Mouse (Mus musculus) erythroid progenitor cell, adult 5-6 weeks (primary cell): ENCODE results near the gene Fam90a1a. TPM values are rescaled to one million over a fixed set of nuclear protein-coding genes. Genes with fewer than 3 reads are reported as not detected.
"Not testable (repeated sequence)": the region's sequence is repeated elsewhere in the genome, so short reads cannot be mapped to it uniquely, and the experiment has no call there.

Experiments used
- ATAC-seq: replicated peaks from 2 replicates; pipeline ENCODE4 v1.8.0; 2016; ENCODE audit warnings: moderate number of reproducible peaks, mild to moderate bottlenecking, moderate TSS enrichment, inconsistent platforms; ENCODE audit not compliant: poor library complexity, low FRiP score, severe bottlenecking
- total RNA-seq, 2 experiments: library from RNA; stranded (forward) in 1 of 2; stranded (reverse) in 1 of 2; fragments of 150-400 nt in 1 of 2; fragments of 186-747, 209-891 nt in 1 of 2; gene quantifications; 2 replicates each; pipeline versions ENCODE4 v1.2.3 to v1.2.4; 2015 to 2017; ENCODE audit warnings: low replicate concordance in 2 of 2

The Fam90a1a gene
- total RNA-seq (2015; ENCODE audit: low replicate concordance) (not detected in 2 replicates), total RNA-seq (2017; ENCODE audit: low replicate concordance) (not detected in 2 replicates)

DNA sequence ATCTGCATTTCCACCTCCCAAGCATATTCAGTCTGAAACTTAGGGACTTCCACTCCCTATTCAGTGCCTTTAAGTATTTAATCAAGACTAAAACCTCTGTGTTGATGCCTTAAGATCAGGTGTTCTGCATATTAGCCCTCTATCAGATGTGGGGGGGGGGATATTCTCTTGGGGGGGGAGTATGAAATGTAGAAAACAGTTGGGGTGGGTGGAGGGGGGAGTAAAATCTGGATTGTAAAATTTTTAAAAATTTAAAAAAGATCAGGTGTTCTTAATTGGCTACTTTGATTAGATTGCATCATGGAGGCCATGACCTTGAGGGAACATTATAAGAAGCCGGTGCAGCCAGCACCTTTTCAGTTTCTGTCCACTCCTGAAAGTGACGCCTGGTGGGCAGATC is at the start of gene Fam90a1a:
Gene Fam90a1a (plus strand): TSS at position 301 of the 400 bp plus-strand sequence.
- ATAC-seq = no peak

DNA sequence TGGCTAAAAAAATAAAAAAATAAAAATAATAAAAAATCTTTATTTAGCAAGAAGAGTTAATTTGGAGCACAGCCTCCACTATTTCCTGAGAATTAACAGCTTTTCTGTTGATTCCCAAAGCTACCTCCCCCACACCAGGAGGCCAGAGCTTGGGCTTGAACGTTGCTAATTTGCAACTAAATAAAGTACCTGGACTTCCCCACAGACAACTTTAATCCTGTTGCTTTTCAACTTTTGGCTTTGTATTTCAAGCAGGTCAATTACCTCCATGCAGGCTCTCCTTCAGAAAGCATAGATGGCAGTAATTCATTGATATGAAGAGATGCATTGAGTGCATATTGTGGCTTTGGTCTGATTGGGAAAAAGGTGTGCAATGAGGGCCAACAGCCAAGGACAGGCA is 46.6 kb upstream of the Fam90a1a start:
- ATAC-seq = no peak

DNA sequence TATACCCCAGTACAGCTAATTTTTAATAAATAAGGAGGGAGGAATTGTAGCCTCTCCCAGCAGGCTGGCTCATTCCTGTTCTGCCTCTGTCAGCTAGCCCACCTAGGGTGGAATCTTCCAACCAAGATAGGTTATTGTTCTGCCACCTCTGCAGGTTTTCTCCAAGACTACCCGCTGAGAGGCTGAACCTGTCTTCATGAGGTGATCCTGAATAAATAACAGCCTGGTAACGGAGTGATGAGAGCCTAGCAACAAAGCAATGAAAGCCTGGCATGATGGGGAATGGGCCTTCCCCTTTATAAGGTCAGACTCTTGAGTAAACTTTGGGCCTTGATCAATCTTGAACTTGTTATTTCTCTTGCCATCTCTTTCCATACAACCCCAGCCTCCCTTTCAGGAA is 46.0 kb upstream of the Fam90a1a start:
- ATAC-seq = no peak

- no peak for ATAC-seq
Observed at GRCm38 (mm10) chr8:21915625-21916024, 42.9 kb upstream of the Fam90a1a start.

GRCm38 (mm10) chr8:21930754-21931153 is 27.8 kb upstream of the Fam90a1a start:
- ATAC-seq = not testable (repeated sequence)

DNA sequence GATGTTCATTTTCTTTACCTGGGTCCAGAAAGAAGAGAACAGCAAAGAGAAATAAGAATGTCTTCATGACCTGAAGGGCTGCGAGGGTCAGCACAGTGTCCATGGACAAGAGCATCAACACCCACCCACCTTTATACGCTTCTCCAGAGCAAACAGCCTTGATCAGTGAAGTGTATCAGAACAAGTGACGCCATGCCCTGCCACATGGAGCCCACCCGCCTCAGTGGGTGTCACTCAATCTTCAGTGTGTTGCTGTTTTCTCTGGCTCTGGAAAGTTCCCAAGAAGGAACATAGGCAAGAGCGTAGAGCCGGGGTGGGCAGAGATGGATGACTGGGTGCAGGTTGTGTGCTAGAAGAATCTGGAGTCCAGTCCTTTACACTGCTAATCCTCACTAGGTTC is 25.9 kb upstream of the Fam90a1a start, which contains the start of gene Defb15:
Gene Defb15 (minus strand): TSS at position 101 of the 400 bp plus-strand sequence.
- no peak for ATAC-seq

- ATAC-seq = not testable (repeated sequence)
Observed at GRCm38 (mm10) chr8:21938052-21938451, 20.5 kb upstream of the Fam90a1a start, which contains the start of gene Defb35. TSS of gene Defb35 (plus strand) at chr8:21938352.

DNA sequence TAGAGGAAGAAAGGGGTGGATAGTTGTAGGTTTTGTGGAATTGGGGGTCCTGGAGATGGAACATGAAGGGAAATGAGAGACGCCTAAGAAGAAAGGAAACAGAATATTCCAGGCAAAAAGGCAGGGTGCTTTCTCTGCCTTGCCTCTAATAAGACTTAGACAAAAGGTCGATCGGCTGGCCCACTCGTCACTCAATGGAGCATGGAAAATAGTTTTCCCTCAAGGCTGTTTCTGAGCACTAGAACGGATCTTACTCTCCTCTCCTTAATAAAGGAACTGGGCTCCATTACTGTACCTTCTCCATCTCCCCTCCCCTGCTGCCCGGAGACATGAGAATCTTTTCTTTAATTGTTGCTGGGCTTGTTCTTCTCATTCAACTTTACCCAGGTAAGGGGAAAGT is 12.1 kb upstream of the Fam90a1a start, which contains the start of gene Defb13:
Gene Defb13 (plus strand): TSS at position 301 of the 400 bp plus-strand sequence.
- no peak for ATAC-seq

GRCm38 (mm10) chr8:21947311-21948017 is 11.1 kb upstream of the Fam90a1a start:
- no peak for ATAC-seq

DNA sequence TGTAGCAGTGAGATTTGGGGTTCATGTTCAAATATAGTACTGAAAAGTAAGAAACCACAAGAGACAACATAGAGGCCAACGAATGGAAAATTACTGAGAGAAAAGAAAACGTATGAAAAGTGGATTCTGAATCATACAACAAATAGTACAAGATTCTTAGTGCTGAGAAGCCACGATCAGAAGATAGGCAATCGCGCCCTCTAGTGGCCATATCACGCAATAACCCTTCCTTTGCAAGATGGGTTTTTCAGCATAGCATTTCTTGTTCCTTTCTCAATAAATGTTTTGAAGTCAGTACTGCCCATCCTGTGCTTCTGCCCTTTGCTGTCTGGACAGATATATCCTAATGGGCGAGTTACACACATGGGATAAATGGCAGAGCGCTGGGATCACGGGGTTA is 3.2 kb upstream of the Fam90a1a start:
- ATAC-seq = no peak

DNA sequence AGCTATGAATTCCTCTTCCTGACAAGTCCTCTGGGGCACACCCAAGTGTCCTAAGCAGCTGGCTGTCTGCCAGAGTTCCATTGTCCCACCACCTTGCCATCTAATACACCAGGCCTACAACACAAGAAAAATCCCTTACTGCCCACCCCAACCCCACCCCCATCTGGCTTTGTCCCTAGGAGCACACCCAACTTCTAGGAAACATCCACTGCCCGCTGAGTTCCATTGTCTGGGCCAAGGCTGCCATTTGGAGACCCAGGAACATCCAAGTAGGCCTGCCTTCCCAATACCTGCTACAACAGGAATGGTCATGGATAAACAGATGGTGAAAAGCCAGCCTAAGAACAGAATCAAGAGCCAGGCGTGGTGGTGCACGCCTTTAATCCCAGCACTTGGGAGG is 2.2 kb upstream of the Fam90a1a start:
- ATAC-seq = no peak

- no peak for ATAC-seq
Observed at GRCm38 (mm10) chr8:21966646-21967045, 8.1 kb downstream of the Fam90a1a start.

- no peak for ATAC-seq
Observed at GRCm38 (mm10) chr8:21969475-21969874, 11.0 kb downstream of the Fam90a1a start, which contains the start of gene Ccdc70. TSS of gene Ccdc70 (plus strand) at chr8:21969775.

- no peak for ATAC-seq
Observed at GRCm38 (mm10) chr8:21978193-21978592, 19.7 kb downstream of the Fam90a1a start.

DNA sequence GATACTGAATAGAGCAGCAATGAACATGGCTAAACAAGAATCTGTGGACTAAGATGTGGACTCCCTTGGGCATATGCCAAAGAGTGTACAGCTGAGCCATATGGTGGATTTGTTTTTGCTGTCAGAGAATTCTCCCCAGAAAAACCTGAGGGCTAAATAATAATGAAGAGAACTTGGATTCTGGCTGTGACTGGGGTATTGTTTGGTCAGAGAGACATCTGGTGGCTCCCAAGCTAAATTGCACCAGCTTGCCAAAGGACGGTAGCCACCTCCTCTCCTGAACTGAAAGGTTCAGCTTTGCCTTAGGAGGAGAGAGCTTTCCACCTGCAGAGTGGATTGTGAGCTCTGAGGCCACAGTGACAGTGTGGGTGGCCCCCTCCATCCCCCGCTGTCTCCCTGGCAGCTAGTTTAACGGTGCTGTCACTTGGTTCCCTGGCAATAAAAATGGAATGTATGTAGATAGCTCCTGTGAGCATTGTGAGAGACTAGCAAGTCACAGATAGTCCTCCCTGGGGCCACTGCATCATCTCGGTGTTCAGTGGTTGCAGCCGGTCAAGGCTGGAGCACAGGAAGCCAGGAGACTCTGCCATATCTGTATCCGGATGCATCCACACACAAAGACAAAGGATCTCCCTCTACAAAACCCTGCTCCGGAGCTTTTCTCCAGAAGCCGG is 23.3 kb downstream of the Fam90a1a start:
- no peak for ATAC-seq

DNA sequence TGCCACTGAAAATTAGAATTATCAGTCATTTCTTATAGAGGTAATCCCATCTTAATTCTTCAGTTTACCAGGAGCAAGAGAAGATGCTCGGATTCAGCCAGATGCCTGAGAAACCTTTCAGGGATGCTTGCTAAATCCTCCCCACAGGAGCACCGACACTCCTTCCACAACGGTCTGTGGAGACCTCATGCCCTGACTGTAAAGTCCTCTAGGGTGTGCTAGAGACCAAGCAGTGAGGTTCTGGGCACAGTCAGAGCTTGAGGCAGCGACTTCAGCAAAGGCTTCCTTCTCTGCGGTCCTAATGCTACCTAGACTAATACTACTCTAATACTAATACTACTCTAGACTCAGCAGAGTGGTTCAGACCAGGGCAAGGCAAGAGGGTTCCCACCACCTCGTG is 33.7 kb downstream of the Fam90a1a start:
- no peak; the same call in 1 of the 2 replicates for ATAC-seq

- no peak for ATAC-seq
Observed at GRCm38 (mm10) chr8:21995181-21995580, 36.7 kb downstream of the Fam90a1a start.

- no peak for ATAC-seq
Observed at GRCm38 (mm10) chr8:22004750-22005522, 46.4 kb downstream of the Fam90a1a start.

DNA sequence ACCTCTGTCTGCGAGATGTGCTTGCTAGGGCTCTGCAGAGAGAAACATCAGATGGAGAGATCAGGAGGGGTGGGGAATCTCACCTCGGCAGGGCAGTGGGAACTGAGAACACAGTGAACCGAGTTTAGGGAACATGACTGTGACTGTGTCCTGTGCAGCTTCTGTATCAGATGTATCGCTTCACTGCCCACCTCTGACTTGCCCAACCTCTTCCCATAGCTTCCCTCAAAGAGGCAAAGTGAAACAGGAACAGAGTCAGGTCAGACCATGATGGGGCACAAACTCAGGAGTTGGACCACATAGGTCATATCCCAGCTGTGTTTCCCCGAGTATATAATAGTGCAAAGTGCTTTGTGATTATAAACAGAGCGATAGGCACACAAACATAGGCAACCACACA is 47.9 kb downstream of the Fam90a1a start:
- ATAC-seq = no peak

DNA sequence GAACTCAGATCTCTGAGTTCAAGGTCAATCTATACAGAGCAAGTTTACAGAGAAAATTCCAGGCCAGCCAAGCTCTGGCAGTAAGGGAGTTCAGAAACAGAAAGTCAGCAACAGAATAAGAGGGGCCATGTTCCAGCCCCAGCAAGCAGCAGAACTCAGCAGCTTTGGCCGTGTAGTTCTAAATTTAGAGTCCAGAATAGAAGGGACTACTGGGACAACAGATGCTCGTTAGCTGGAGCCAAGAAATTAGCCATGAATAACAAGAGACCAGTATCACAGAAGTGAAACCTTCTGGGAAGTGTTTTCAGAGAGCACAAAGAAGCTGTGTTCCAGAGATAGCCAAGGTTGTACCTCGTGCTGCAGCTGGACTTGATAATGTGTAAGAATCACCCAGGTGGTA is 50.9 kb downstream of the Fam90a1a start:
- ATAC-seq = no peak
